Mouse (Mus musculus): ENCODE measurements at regions not wholly inside any gene's neighbourhood (a gene's known extent, or its start where the extent isn't known, plus 50 kb on each side); places are given as distances from the start of the nearest gene placed in this dataset.

GRCm38 (mm10) chr7:121214181-121214580 lies 132.7 kb downstream of the Otoa start:
- no peak for DNase-seq

- no peak for DNase-seq
These were observed 133.6 kb downstream of the Otoa start for GRCm38 (mm10) chr7:121215032-121215431.

GRCm38 (mm10) chr7:121215735-121216134 lies 134.3 kb downstream of the Otoa start:
- no peak for DNase-seq

- no peak for DNase-seq
These were observed 136.6 kb downstream of the Otoa start for GRCm38 (mm10) chr7:121218031-121218430.

- no peak for DNase-seq
These were observed 139.7 kb downstream of the Otoa start for GRCm38 (mm10) chr7:121221158-121221557.

- DNase-seq, result no peak
These were observed 150.4 kb downstream of the Otoa start for GRCm38 (mm10) chr7:121231881-121232280.

- no peak for DNase-seq
These were observed 153.4 kb downstream of the Otoa start for GRCm38 (mm10) chr7:121234831-121235230.

- no peak for DNase-seq
These were observed 151.9 kb upstream of the Hs3st2 start for GRCm38 (mm10) chr7:121239731-121240130.

GRCm38 (mm10) chr7:121247845-121248244 lies 143.8 kb upstream of the Hs3st2 start:
- DNase-seq, result no peak

- DNase-seq, result no peak
These were observed 134.2 kb upstream of the Hs3st2 start for GRCm38 (mm10) chr7:121257466-121257865.

GRCm38 (mm10) chr7:121258826-121259496 lies 132.7 kb upstream of the Hs3st2 start:
- DNase-seq, result peak; percentile 82

- DNase-seq, result peak; percentile 31
These were observed 132.1 kb upstream of the Hs3st2 start for GRCm38 (mm10) chr7:121259497-121260009.

- DNase-seq, result no peak
These were observed 122.3 kb upstream of the Hs3st2 start for GRCm38 (mm10) chr7:121269358-121269757.

- no peak for DNase-seq
These were observed 111.1 kb upstream of the Hs3st2 start for GRCm38 (mm10) chr7:121280597-121280996.

- peak; percentile 45 for DNase-seq
These were observed 109.5 kb upstream of the Hs3st2 start for GRCm38 (mm10) chr7:121282154-121282553.

- DNase-seq, result no peak
These were observed 101.9 kb upstream of the Hs3st2 start for GRCm38 (mm10) chr7:121289737-121290136.

GRCm38 (mm10) chr7:121296151-121296695 lies 95.4 kb upstream of the Hs3st2 start:
- DNase-seq, result no peak

- peak; percentile 10 for DNase-seq
These were observed 78.6 kb upstream of the Hs3st2 start for GRCm38 (mm10) chr7:121312961-121313587.

GRCm38 (mm10) chr7:121314521-121314920 lies 77.1 kb upstream of the Hs3st2 start:
- DNase-seq, result no peak

- DNase-seq, result no peak
These were observed 62.4 kb upstream of the Hs3st2 start for GRCm38 (mm10) chr7:121329274-121329673.

- peak; percentile 76 for DNase-seq
These were observed 59.1 kb upstream of the Hs3st2 start for GRCm38 (mm10) chr7:121332532-121332931.

GRCm38 (mm10) chr7:121335390-121336109 lies 56.1 kb upstream of the Hs3st2 start:
- peak; percentile 69 for DNase-seq

GRCm38 (mm10) chr7:121339942-121340341 lies 51.7 kb upstream of the Hs3st2 start:
- DNase-seq, result peak; percentile 65
